Mouse (Mus musculus): ENCODE data around the gene Bbx. TPM values are rescaled to one million over a fixed set of nuclear protein-coding genes. Genes with fewer than 3 reads are reported as not detected.

Bbx gene
- polyA plus RNA-seq (2012; rRNA removed): 1.6 and 2.6 TPM in 2 replicates

- WGBS: 1% methylated on average over 55 of the region's 55 CpGs
Measured at GRCm38 (mm10) chr16:50432062-50432878, at the start of gene Bbx. Gene Bbx (minus strand): TSS chr16:50432390.

GRCm38 (mm10) chr16:50481892-50482291 is 49.7 kb upstream of the Bbx start:
- no peak for DNase-seq (ENCODE audit: low read depth, low spot score)
- 74% methylated on average over 7 of the region's 7 CpGs for WGBS

More at GRCm38 (mm10) chr16:50432062-50432878, at the start of gene Bbx:
- DNase-seq (ENCODE audit: low read depth, low spot score): peak; percentile 75

- 71% methylated on average over 5 of the region's 5 CpGs for WGBS
Measured at GRCm38 (mm10) chr16:50481341-50481740, 49.2 kb upstream of the Bbx start.

GRCm38 (mm10) chr16:50478695-50479094 is 46.5 kb upstream of the Bbx start:
- 92% methylated on average over 1 of the region's 1 CpGs for whole genome bisulfite sequencing
- no peak for DNase-seq (ENCODE audit: low read depth, low spot score)

More at GRCm38 (mm10) chr16:50481341-50481740, 49.2 kb upstream of the Bbx start:
- DNase-seq (ENCODE audit: low read depth, low spot score): no peak

GRCm38 (mm10) chr16:50477628-50478027 is 45.4 kb upstream of the Bbx start:
- WGBS: 84% methylated on average over 6 of the region's 6 CpGs
- no peak for DNase-seq (ENCODE audit: low read depth, low spot score)

- WGBS: 27% methylated on average over 10 of the region's 10 CpGs
- no peak for DNase-seq (ENCODE audit: low read depth, low spot score)
Measured at GRCm38 (mm10) chr16:50462226-50462870, 30.2 kb upstream of the Bbx start.

GRCm38 (mm10) chr16:50459146-50459545 is 27.0 kb upstream of the Bbx start:
- WGBS: 42% methylated on average over 3 of the region's 3 CpGs
- no peak for DNase-seq (ENCODE audit: low read depth, low spot score)

GRCm38 (mm10) chr16:50456053-50456452 is 23.9 kb upstream of the Bbx start:
- no peak for DNase-seq (ENCODE audit: low read depth, low spot score)
- 80% methylated on average over 1 of the region's 1 CpGs for WGBS

GRCm38 (mm10) chr16:50449086-50449485 is 16.9 kb upstream of the Bbx start:
- WGBS: 76% methylated on average over 9 of the region's 9 CpGs
- DNase-seq (ENCODE audit: low read depth, low spot score): no peak

GRCm38 (mm10) chr16:50445014-50445413 is 12.8 kb upstream of the Bbx start:
- WGBS: 63% methylated on average over 6 of the region's 6 CpGs
- no peak for DNase-seq (ENCODE audit: low read depth, low spot score)

- DNase-seq (ENCODE audit: low read depth, low spot score): no peak
- WGBS: 78% methylated on average over 3 of the region's 3 CpGs
Measured at GRCm38 (mm10) chr16:50438816-50439215, 6.6 kb upstream of the Bbx start.

GRCm38 (mm10) chr16:50437788-50438187 is 5.6 kb upstream of the Bbx start:
- no peak for DNase-seq (ENCODE audit: low read depth, low spot score)
- 80% methylated on average over 15 of the region's 15 CpGs for WGBS

- WGBS: 42% methylated on average over 2 of the region's 2 CpGs
- no peak for DNase-seq (ENCODE audit: low read depth, low spot score)
Measured at GRCm38 (mm10) chr16:50437331-50437730, 5.1 kb upstream of the Bbx start.

- under 1% methylated on average over 71 of the region's 72 CpGs for WGBS
- no peak for DNase-seq (ENCODE audit: low read depth, low spot score)
Measured at GRCm38 (mm10) chr16:50431011-50431981, 894 bp downstream of the Bbx start.

GRCm38 (mm10) chr16:50430515-50430877 is 1.7 kb downstream of the Bbx start:
- no peak for DNase-seq (ENCODE audit: low read depth, low spot score)
- WGBS: under 1% methylated on average over 12 of the region's 12 CpGs

- WGBS: 1% methylated on average over 68 of the region's 69 CpGs
- no peak for DNase-seq (ENCODE audit: low read depth, low spot score)
Measured at GRCm38 (mm10) chr16:50429692-50430514, 2.3 kb downstream of the Bbx start.

GRCm38 (mm10) chr16:50428871-50429691 is 3.1 kb downstream of the Bbx start:
- 10% methylated on average over 23 of the region's 23 CpGs for WGBS
- no peak for DNase-seq (ENCODE audit: low read depth, low spot score)

- no peak for DNase-seq (ENCODE audit: low read depth, low spot score)
- WGBS: 44% methylated on average over 1 of the region's 1 CpGs
Measured at GRCm38 (mm10) chr16:50420130-50420529, 12.1 kb downstream of the Bbx start.
